Mouse (Mus musculus) c-Kit-positive CD71-negative TER-119-negative erythroid progenitor cells, embryonic 14.5 days (primary cell): ENCODE measurements at regions not wholly inside any gene's neighbourhood (a gene's known extent, or its start where the extent isn't known, plus 50 kb on each side); places are given as distances from the start of the nearest gene placed in this dataset.

Experiments used
- DNase-seq: peaks from one replicate; pipeline ENCODE4 v3.0.0-alpha.2; 2013; ENCODE audit warnings: low read depth

DNA sequence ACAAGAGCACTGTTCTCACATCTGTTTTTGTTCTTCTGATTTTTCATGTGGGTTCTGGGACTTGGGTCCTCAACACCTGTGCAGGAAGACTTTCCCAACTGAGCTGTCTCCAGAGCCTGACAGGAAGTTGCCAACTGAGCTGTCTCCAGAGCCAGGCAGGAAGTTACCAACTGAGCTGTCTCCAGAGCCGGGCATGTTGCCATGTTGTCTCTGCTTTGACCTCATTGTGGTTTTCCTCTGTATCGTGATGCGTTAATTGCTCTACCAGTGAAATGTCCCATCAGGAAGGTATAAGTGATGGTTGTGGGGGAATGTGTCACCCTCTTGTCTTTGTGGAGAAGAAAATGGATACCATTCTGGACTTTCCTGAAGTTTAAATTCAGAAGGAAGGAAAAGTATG is 54.4 kb upstream of the Olfm4 start:
- no peak for DNase-seq

DNA sequence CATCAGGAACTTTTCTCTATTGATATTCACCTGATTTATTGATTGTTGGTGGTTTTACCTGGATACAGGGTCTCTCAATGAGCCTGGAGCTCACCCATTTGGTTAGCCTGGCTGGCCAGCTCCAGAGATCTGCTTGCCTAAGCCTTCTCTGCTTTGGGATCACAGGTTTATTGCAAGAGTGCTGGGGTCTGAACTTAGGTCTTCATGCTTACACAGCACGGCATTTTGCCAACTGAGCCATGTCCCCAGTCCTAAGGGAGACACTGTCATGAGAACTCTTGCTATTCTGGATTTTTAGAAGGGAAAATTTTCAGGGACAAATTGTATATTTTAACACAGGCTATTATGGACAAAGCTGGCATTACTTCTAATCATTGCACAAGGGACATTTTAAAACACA is 56.7 kb upstream of the Olfm4 start:
- no peak for DNase-seq

DNA sequence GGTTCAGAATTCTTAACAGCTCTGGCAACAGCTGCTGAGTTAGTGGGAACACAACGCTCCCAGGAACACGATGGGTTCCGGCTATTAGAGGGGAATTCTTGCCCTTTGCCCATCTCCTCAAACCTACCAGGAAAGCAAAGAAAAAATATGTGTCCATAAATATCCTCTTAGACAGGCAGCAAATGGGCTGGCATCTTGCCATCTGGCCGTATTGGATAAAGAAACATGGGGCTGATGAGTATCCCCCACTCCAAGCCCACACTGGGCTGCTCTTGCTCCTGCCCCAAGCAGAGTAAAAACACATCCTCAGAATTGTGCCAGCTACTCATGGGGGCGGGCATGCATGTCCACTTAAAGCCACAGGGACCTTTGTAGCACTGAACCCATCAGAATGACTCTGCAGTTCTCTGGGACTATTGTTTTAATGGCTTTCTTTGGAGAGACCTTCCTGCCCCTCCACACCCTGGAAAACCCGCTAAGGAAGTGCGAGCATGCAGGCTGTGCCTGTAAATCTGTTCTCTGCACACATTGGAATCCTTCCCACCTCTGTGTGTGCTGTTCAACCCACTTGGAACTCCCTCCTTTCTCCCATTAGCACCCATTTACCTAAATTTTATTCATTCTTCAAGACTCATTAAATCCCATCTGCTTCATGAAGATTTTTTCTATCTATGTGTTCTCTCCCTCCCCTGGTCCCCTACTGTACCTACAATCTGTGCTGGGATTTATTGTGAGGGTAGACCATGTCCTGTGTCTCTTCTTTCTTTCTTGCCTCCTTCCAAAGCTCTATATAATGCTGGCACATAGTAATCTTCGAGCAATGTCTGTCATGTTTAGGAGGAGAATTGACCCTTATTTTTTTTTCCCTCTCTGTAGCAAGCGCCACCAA is 66.7 kb upstream of the Olfm4 start:
- DNase-seq: no peak

DNA sequence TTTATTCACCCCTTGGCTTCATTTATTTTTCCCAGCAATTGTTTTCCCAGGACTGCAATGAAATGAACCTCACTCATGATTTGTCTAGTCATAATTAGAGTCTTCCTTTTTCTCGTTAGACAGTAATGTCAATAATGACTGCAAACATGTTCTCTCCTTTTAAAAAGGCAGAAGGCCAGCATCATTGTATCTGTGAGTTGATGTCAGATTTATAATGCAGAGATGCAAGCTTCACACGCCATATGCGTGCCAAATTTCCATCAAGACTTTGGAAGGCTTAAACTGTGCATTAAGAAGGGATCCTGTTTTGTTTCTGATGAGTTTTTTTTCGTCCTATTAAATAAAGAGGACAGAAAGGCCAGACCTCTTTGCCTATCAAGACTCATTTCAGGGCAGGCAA is 68.9 kb upstream of the Olfm4 start:
- DNase-seq: no peak

DNA sequence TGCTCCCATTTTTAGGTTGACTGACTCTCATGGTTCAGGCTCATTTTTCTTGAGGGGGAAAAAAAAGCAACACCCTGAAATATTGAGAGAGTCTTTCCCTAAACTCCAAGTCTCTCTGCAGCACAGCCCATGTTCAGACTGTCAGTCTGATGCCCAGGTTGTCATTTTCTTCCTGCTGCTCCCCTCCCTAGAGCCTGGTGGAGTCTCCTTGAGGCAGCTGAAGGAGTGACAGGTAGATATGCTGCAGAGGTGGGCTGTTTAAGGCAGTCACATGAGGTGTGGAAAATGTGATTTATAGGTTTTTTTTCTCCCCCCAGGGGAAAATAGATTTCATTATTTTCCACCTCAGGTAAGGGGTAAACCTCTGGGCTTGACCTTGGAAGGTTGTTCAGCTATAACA is 70.6 kb upstream of the Olfm4 start:
- no peak for DNase-seq

DNA sequence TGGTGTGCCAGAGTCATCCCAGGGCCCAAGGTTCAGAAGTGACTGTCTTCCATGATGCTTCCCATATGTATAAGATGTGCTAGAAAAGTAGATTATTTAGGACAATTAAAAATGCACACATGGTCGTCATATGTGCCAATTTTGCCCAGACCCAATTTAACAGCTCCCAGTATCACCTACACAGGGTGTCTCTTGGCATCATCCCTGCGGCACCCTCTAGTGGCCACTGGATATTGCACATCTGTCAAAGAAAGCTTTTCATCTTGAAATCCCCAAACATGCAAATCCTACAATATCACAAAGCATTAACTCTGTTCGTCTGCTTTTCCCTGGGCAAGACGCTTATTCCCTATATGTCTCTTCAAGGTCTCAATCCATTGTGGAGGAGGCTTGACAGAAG is 71.3 kb upstream of the Olfm4 start:
- peak; percentile 14 for DNase-seq

DNA sequence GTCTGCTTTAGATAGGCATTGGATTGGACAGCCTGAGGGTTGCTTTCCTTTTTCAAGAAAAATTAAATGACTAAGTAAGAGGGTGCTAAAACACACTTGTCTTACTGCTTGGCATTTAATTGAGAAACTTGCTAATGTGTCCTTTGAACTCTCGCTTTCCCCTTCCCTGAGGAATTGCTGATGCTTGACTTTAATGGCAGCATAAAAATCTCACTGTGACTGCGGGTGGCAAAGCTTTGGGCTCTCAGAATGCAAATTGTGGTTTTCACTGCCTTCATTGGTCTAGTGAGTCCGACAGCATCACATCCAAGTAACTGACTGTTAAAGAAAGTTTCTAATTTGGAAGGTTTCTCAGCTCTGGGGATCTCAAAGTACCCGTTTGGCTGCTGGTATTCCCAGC is 76.1 kb upstream of the Olfm4 start:
- no peak for DNase-seq

DNA sequence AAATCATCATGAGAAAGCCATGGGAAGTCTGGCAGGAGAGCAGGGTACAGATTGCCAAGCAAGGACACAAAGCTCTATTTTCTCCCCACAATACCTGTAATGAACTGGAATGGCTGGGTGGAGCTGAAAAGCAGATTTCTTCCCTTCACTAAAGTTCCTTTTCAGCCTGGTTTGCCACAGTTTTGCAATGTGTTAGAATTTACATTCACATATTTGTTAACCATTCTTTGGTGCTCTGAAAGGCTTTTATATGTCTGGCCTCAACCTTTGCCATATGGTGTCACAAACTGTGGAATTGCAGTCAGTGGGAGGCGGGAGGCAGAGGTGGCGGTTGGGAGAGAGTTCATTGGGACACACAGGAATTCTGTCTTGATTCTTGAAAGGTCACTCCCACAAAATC is 78.3 kb upstream of the Olfm4 start:
- DNase-seq: no peak

DNA sequence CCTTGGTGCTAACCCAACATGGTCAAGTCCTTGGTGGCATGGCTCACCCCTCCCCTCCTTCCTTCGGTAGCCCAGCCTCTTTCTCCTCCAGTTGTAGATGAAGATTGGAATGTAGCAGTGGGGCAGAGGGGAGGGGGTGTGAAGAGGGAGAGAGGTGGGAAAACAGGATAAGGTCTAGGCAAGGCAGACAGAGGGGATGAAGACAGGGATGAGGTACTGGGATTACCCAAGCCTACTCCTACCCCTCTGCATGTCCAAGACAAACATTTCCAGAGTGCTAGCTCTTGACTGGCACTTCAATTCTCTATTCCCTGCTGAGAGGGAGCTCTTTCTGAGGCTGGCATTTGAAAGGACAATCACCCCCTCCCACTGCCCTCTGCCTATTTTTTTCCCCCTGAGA is 81.5 kb upstream of the Olfm4 start:
- no peak for DNase-seq

DNA sequence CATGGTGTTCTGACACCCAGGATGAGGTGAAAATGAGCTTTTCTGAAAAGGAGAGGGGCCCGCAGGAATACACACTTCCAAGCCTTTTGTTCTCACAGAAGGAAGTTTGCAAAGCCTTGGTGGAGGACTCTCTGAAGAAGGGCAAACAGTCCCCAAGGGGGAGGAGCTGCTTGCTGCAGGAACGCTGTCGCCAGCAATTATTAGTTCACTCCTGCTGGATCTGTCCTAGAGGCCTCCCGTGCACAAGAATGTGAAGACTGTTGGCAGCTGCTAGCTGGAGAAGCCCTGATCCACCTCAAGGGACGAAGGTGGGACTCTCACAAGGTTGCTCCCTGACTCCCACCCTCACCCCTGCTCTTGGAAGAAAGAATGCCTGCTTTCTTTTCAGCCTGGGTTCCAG is 85.6 kb upstream of the Olfm4 start:
- no peak for DNase-seq

DNA sequence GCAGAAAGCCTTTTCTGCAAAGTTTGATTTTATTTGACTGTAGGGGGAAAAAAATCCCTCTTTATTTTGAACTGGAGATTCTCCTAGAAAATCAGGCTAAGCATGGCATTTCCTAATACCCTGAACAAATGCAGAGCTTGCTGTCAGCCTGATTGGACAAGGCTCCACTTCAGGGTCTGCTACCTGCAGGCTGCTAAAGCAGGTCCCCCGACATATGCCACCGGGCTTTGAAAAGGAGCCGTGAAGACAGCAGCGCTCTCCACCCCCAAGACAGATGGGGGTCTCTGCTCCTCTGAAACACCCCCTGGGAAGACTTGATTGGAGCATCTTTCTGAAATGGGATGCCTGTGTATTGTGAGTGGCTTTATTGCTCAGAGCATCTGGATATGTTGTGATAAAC is 90.6 kb upstream of the Olfm4 start:
- DNase-seq: no peak

DNA sequence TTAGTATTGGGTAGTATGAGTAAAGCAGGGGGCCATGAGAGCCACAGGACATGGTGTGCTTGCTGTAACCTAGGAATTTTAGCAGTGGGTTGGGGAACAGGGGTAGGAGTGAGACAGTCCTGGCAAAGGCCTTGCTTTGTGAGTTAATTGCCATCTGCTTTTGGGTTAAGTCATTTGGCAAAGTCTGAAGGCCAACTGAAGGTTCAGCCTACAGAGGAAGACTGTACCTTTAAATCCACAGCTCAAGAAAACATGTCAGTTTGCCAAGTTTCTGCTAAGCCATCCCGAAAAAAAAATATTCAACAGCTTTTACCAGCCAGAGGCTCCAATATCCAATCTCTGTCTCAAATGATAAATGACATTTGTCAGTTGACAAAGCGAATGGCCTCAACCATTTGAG is 93.2 kb upstream of the Olfm4 start:
- DNase-seq: no peak

DNA sequence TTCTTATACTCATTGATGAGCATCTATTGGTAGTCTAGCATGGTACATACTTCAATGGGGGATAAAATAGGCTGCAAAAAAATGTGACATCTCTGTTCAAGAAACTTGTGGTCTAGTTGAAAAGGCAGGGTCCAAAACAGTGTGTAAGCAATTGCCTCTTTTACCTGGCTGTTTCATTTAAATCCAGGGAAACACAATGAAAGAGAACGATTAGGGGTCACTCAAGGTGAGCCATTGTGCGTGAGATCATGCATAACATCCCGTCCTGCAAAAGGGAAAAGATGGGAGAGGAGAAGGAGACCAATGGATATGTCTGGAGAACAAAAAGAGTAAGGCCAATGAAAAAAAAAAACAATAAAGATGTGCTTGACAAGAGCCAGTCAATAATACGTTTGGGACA is 93.6 kb upstream of the Olfm4 start:
- no peak for DNase-seq

DNA sequence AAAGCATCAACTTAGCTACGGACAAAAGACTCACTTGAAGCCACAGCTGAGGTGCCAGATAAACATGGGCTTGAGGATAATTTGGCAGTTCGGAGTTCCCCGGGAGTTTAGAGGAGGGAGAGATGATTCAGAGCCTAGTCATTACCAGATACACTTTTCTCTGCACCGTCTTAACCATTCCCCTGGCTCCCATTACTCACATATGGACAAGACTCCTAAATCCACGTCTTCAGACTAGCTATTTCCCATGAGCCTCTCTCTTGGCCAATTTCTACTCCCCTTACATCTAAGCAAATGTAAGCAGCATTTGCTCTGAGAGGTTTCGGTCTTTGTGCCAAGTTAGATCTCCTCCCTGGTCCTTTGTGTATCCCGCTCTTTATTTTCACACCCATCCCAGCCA is 100.4 kb upstream of the Olfm4 start:
- no peak for DNase-seq

DNA sequence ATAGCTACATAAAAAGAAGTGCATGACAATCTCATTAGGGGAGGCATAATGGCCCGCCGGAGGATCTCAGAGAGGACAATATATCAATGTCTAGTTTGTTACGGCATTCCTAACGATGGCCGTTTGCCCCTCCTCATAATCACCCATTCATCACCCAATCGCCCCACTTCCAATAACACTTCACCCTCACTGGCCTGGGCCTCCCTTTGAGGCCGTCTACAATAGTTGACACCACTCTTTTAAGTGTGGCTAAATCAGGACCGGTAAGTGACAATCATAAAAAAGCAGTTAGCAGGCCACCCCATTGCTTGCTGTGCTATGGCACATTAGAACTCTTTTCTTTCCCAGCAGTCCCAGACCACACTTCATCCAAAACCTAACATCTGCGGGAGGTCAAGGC is 102.2 kb upstream of the Olfm4 start:
- no peak for DNase-seq

DNA sequence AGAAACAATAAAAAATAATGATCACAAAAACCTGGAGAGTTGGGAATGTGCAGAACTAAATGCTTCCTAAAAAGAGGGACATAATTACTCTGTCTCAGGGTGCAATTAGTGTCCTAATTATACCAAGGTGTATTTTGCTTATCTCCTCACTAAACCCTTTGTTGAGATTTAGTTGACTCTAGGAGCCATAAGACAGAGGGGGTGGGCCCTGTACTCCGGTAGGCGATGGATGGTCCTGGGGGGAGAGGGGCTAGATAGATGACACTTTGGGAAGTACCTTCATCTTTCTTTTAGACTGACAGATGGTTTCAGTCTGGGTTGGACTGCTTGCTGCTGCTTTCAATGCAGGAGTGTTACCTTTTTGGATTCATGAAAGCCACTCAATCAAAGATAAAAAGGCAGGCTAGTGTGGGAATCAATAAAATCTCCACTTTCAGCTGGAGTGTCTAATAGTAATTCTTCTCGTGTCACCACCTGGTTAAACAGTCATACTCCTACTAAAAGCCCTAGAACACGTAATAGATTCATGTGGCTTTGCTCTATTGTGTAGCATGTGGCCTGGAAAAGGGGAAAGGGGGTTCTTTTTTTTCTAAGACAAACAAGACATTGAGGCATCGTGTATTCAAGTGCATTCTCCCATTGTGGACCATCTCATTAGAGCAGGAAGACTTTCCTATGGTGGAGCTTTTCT is 103.7 kb upstream of the Olfm4 start:
- DNase-seq: no peak

DNA sequence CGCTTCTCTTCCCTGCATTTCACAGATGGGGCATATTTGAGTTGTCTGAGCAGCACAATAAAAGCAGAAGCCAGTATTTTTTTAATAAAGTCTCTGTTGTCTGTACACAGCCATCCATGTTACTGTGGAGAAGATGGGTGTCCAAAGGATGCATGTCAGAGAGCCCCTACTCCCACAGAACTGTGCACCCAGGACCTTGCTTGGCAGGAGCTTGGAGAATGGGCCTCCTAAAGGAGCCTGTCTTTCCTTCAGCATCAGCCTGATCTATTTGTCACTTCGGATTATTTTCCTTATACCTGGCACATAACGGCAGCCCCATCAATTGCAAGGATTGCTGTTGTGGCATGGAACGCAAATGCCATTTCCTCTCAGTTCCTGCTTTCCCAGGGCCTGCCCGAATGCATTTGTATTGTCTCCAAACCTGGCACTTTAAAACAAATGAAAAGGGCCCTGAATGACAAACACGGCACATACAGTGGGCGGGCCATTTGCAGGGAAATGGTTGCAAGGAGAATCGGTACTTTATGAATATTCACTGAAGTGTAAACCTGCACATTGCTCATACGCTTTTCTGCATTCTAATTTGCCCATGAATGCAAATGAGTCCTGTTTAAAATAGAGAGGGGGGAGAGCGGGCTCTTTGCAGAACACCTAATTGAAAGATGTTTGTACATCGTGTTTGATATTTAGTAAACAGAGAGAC is 104.4 kb upstream of the Olfm4 start:
- no peak for DNase-seq

DNA sequence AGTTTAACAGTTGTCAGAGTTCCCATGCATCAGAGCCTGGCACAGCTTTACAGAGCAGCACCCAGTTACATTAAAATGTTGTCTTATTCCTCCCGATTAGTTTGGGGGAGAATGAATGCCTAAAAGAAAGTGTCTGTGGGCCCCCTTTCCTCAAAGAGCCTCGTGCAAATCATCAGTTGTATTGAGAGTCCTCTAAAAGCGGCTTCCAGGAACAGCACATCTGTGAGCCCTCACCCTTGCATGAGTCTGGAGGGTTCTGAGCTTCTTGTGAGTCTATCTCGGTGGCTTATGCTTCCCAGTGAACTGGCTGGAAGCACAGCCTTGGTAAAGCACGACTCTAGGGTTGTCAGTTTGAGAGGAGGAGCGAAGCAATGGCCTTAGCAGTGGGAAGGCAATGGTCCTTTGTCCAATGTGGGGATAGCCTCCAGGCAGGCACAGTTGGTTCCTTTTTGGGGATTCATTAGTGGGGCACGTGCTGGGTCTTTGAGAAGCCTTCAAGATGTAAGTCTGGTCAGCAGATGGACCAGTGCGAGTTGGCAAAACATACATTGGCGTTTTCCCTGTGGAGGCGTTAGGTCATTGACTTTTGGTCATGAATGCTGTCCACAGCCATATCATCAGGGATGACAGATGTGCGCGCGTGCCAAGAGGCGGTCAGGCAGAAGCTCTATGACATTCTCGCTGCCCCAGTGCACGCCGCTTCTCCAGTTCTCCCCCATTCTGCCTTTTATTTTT is 105.4 kb upstream of the Olfm4 start:
- DNase-seq: no peak

DNA sequence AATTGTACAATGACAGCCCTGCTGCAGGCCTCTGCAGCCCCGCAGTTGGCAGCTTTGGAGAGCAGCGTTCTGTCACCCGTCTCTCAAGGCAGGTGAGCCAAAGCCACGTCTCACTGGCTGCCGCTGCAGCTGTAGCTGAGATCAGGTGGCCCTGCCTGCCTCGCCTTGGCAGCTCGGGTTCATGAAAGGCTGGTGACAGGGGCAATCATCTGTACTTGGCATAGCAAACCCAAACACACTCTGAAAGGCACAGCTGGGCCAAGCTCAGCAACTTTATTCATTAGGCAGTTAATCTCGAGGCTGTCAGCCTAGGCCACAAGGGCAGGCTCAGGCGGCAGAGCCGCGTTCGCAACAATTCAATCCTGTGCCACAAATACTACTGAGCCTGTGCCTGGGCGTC is 102.0 kb upstream of the Pcdh8 start:
- DNase-seq: no peak

DNA sequence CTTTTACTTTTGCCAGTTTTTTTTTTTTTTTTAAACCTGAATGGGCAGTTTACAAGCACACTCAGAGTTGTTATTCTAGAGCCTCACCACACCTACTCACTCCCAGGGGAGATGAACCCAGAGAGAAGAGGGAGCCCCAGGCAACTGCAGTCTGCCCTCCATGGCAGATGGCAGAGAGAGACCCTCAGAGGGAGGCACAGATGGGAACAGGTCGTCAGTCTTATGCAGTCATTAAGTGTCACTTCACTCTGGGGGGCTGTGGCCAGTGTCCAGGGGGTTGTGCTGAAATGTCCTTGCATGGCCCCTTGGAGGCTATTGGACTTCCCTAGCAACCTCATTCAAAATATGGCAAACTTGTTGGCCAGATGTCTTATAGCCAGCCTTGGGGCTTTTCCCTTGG is 101.3 kb upstream of the Pcdh8 start:
- DNase-seq: no peak

DNA sequence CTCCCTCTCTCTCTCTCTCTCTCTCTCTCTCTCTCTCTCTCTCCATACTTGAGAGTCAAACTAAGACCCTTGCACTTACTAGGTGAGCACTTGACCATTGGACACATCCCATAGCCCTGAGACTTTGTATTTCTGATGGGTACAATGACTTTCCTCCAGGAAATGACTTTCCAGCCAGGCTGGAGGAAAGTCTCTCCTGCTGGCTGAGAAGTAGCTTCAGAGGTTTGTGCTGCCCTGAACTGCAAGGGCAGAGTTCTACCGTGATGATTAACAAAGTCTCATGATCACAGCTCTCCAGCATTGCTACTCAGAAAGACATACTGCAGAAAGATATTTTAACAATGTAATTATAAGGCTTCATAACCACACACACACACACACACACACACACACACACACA is 98.2 kb upstream of the Pcdh8 start:
- no peak for DNase-seq

DNA sequence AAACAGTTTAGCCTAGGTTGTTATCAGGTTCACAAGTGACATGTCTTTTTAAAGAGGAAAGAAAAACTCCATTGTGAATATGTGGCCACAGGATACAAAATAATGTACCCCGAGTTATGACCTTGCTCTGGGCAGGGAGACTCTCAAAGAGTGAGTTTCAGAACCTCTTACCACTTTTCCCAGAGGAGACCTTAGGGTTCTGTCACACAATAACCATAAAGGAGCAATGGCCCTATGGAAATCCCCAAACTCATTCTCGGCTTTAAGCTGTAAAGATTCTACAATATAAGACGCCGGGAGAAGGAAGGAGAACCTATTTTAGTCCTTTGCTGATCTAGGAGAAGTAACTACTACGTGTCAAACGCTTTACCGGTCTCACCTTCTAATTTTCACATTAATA is 85.1 kb upstream of the Pcdh8 start:
- DNase-seq: no peak

DNA sequence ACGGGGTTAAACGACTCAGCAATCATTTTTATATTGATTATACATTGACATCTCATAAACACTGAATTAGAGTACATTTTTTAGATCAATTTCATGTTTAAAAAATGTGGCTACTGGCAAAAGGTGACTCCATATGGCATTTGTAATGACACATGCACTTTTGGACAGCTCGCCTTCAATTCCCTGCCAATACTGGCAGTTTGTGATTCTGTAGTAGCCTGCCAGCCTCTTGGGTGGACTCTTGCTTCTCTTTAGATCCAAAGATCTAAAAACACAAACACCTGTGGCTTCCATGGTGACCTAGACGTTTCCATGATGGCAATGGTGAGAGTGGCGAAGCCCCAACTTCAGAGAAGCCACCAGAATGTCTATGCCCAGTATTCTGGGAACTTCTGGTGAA is 83.1 kb upstream of the Pcdh8 start:
- no peak for DNase-seq
